In the genomic region with DNA sequence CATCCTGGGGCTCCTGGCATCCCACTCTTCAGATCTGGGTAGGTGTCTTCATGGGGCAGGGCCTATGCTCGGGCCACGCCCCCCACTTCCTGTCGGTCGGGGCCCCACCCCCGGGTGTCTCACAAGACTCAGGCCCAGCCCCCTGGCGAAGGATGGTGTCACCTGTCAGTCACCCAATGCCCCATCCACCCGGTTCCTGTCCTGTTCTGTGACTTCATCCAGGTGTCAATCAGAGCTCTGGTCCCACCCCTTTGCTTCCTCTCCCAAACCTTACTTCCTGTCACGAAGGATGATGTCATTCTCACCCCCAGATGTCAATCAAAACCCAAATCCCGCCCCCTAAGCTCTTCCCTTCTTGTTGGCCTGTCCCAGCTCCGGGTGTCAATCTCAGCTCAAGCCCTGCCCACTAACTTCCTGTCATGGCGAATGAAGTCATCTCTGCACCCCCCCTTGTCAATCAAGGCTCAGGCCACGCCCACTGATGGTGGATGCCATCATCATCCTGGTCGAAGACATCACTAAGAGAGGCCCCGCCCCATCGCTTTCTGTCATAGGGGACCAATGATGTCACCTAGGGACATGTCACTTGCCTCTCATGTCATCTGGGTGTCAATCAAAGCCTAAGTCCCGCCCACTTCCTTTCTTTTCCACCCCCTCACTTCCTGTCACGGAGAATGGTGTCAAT, we compare ENCODE assay signal across 8 mouse cellular contexts. TPM values are rescaled to one million over a fixed set of nuclear protein-coding genes. Genes with fewer than 3 reads are reported as not detected.
DNase-seq lines count a peak whose midpoint lies in the region; ATAC-seq and TF ChIP-seq lines count a peak whose summit lies in the region.

No protein-coding gene starts in this region.

- in situ Hi-C loops in ES-E14 (cut with MboI; ENCODE audit: low sequenced_read_pairs in 2 of 2, unreplicated experiment in 2 of 2) = no loop called here

- H3K27ac ChIP-seq in ES-E14 (ENCODE audit: insufficient read depth, low read depth, low read length, poor library complexity, severe bottlenecking) = peak overlapping the region; percentile 74
- H3K27ac ChIP-seq in embryonic facial prominence, embryonic 15.5 days (replicated peaks) = no peak overlapping the region
- H3K27ac ChIP-seq in hindbrain, embryonic 15.5 days (replicated peaks) = no peak overlapping the region
- no peak overlapping the region for H3K27ac ChIP-seq in limb, embryonic 12.5 days

- H3K36me3 ChIP-seq in ES-E14 (ENCODE audit: control insufficient read depth, insufficient read depth, low read length, poor library complexity, severe bottlenecking) = peaks cover 26% of the 10 kb centered on the region; the same call in 1 of the 2 replicates
- H3K36me3 ChIP-seq in embryonic facial prominence, embryonic 15.5 days = peaks cover 7% of the 10 kb centered on the region; the same call in 1 of the 2 replicates
- no peaks in the 10 kb centered on the region for H3K36me3 ChIP-seq in hindbrain, embryonic 15.5 days
- H3K36me3 ChIP-seq in limb, embryonic 12.5 days = peaks cover 30% of the 10 kb centered on the region; the same call in 1 of the 2 replicates

- H3K27me3 ChIP-seq in embryonic facial prominence, embryonic 15.5 days = no peaks in the 10 kb centered on the region
- no peaks in the 10 kb centered on the region for H3K27me3 ChIP-seq in hindbrain, embryonic 15.5 days
- no peaks in the 10 kb centered on the region for H3K27me3 ChIP-seq in limb, embryonic 12.5 days

- H3K9ac ChIP-seq in ES-E14 (ENCODE audit: insufficient read depth, low read depth, low read length, poor library complexity, severe bottlenecking) = no peak overlapping the region
- no peak overlapping the region for H3K9ac ChIP-seq in embryonic facial prominence, embryonic 15.5 days
- H3K9ac ChIP-seq in hindbrain, embryonic 15.5 days = no peak overlapping the region
- no peak overlapping the region for H3K9ac ChIP-seq in limb, embryonic 12.5 days (replicated peaks)

- ATAC-seq in embryonic facial prominence, embryonic 15.5 days (ENCODE audit: insufficient number of reproducible peaks, low FRiP score, low TSS enrichment, low read depth) = no peak
- peak; percentile 7; the same call in 1 of the 2 replicates for ATAC-seq in hindbrain, embryonic 15.5 days (ENCODE audit: low FRiP score, low read depth)
- ATAC-seq in limb, embryonic 12.5 days (ENCODE audit: insufficient number of reproducible peaks, insufficient read depth, low FRiP score, low TSS enrichment, low read depth) = 0 out of 2 replicates have a peak, but pooled peaks have one; percentile 2

- DNase-seq in heart, adult 11 months = peak; percentile 96
- DNase-seq in heart, adult 8-10 months (ENCODE audit: low spot score) = no peak
- DNase-seq in ES-E14 (ENCODE audit: low read depth, low spot score) = no peak
- peak; percentile 21 for DNase-seq in neural tube, embryonic 10.5 days (ENCODE audit: extremely low spot score, low spot score)
- DNase-seq in thymus, postnatal 10 days (ENCODE audit: low spot score in 2 of 2) = peak; percentile 22 to 57

- H3K4me3 ChIP-seq in ES-E14 (ENCODE audit: insufficient read depth in 1 of 2, low read depth in 1 of 2, low read length in 2 of 2, poor library complexity in 1 of 2, severe bottlenecking in 1 of 2) = no peak overlapping the region
- 0 out of 2 replicates have a peak overlapping the region, but pooled peaks have one; percentile 65 for H3K4me3 ChIP-seq in embryonic facial prominence, embryonic 15.5 days (replicated peaks)
- peak overlapping the region; percentile 62 for H3K4me3 ChIP-seq in hindbrain, embryonic 15.5 days
- H3K4me3 ChIP-seq in limb, embryonic 12.5 days (replicated peaks) = peak overlapping the region; percentile 66

- no peak overlapping the region for H3K4me2 ChIP-seq in embryonic facial prominence, embryonic 15.5 days (replicated peaks)
- peak overlapping the region; percentile 93 for H3K4me2 ChIP-seq in hindbrain, embryonic 15.5 days
- H3K4me2 ChIP-seq in limb, embryonic 12.5 days = peak overlapping the region; percentile 67

- no peaks in the 10 kb centered on the region for H3K4me1 ChIP-seq in ES-E14 (ENCODE audit: control insufficient read depth in 2 of 2, insufficient read depth in 2 of 2, low read length in 2 of 2, poor library complexity in 1 of 2)
- peaks cover 6% of the 10 kb centered on the region; the same call in 1 of the 2 replicates for H3K4me1 ChIP-seq in embryonic facial prominence, embryonic 15.5 days
- H3K4me1 ChIP-seq in hindbrain, embryonic 15.5 days (replicated peaks) = 0 out of 2 replicates have a peak, but pooled peaks cover 3% of the 10 kb centered on the region
- H3K4me1 ChIP-seq in limb, embryonic 12.5 days (replicated peaks) = no peaks in the 10 kb centered on the region

- H3K9me3 ChIP-seq in ES-E14 (ENCODE audit: control insufficient read depth, insufficient read depth, low read depth, low read length) = no peaks in the 10 kb centered on the region
- H3K9me3 ChIP-seq in embryonic facial prominence, embryonic 15.5 days (replicated peaks) = peaks cover 52% of the 10 kb centered on the region
- peaks cover 6% of the 10 kb centered on the region; the same call in 1 of the 2 replicates for H3K9me3 ChIP-seq in hindbrain, embryonic 15.5 days
- peaks cover 61% of the 10 kb centered on the region for H3K9me3 ChIP-seq in limb, embryonic 12.5 days

- WGBS in embryonic facial prominence, embryonic 15.5 days = 81% methylated on average over 17 of the region's 17 CpGs
- WGBS in hindbrain, embryonic 15.5 days = 88% methylated on average over 17 of the region's 17 CpGs
- 84% methylated on average over 17 of the region's 17 CpGs for WGBS in limb, embryonic 12.5 days

TF ChIP-seq in ES-E14, 5 proteins besides CTCF, POLR2A, EP300 and RAD21:
- TF ChIP-seq ZC3H11A (IDR thresholded peaks at IDR 0.05; ENCODE audit: borderline replicate concordance, low read depth, low read length) (no peak), ZNF384 (IDR thresholded peaks at IDR 0.05; ENCODE audit: low read depth, low read length) (no peak), CHD2 (IDR thresholded peaks at IDR 0.05; ENCODE audit: low read depth, low read length) (no peak), HCFC1 (IDR thresholded peaks at IDR 0.05; ENCODE audit: borderline replicate concordance, insufficient read depth, low read length) (no peak), MAFK (IDR thresholded peaks at IDR 0.05; ENCODE audit: insufficient read depth, low read depth, low read length) (no peak)

RNA-seq across cellular contexts. Expression of a gene that starts 1.2 kb away (rescaled TPM):
- total RNA-seq in heart, adult 8-10 months (2022) = 1 to 10 TPM; 2.2 to 7.2 (median 3.5) TPM
- 5.8 and 13.1 TPM in 2 replicates for total RNA-seq in ES-E14 (2012; rRNA removed)
- 5.2 and 5.7 TPM in 2 replicates for polyA plus RNA-seq in embryonic facial prominence, embryonic 15.5 days (2015; fragmentation: Nextera tagmentation; extraction: Ambion mirVana)
- 2.1 and 2.8 TPM in 2 replicates for polyA plus RNA-seq in hindbrain, embryonic 15.5 days (2015; fragmentation: Nextera tagmentation; extraction: Ambion mirVana)
- polyA plus RNA-seq in limb, embryonic 12.5 days (2016; fragmentation: Nextera tagmentation; extraction: Ambion mirVana) = 2.6 and 5.3 TPM in 2 replicates

RNA-seq across cellular contexts. Expression of a gene that starts 24.7 kb away (rescaled TPM):
- total RNA-seq in heart, adult 8-10 months (2022) = not detected
- 0.13 and 0.85 TPM in 2 replicates for total RNA-seq in ES-E14 (2012; rRNA removed)
- polyA plus RNA-seq in embryonic facial prominence, embryonic 15.5 days (2015; fragmentation: Nextera tagmentation; extraction: Ambion mirVana) = not detected in 2 replicates
- 0.16 TPM in 1 of 2 replicates, not detected in the other for polyA plus RNA-seq in hindbrain, embryonic 15.5 days (2015; fragmentation: Nextera tagmentation; extraction: Ambion mirVana)
- not detected in 2 replicates for polyA plus RNA-seq in limb, embryonic 12.5 days (2016; fragmentation: Nextera tagmentation; extraction: Ambion mirVana)

RNA-seq across cellular contexts. Expression of a gene that starts 53.8 kb away (rescaled TPM):
- not detected for total RNA-seq in heart, adult 8-10 months (2022)
- total RNA-seq in ES-E14 (2012; rRNA removed) = not detected in 2 replicates
- polyA plus RNA-seq in embryonic facial prominence, embryonic 15.5 days (2015; fragmentation: Nextera tagmentation; extraction: Ambion mirVana) = 0.45 TPM in 1 of 2 replicates, not detected in the other
- not detected in 2 replicates for polyA plus RNA-seq in hindbrain, embryonic 15.5 days (2015; fragmentation: Nextera tagmentation; extraction: Ambion mirVana)
- polyA plus RNA-seq in limb, embryonic 12.5 days (2016; fragmentation: Nextera tagmentation; extraction: Ambion mirVana) = not detected in 2 replicates

Comparison
In these comparisons a context has a peak if more than half of its experiments do, and no peak if none do; other contexts are left out.
1. DNase-seq: peak in heart, adult 11 months (single experiment), neural tube, embryonic 10.5 days (single experiment) and thymus, postnatal 10 days (2 of 2); none in heart, adult 8-10 months (single experiment) and ES-E14 (single experiment).
2. H3K4me3 ChIP-seq: peak in embryonic facial prominence, embryonic 15.5 days (single experiment), hindbrain, embryonic 15.5 days (single experiment) and limb, embryonic 12.5 days (single experiment); none in ES-E14 (0 of 2).